Mouse (Mus musculus) spleen, adult 2 months (tissue): ENCODE data around the gene Fgfr2. TPM values are rescaled to one million over a fixed set of nuclear protein-coding genes. Genes with fewer than 3 reads are reported as not detected.
"Not testable (repeated sequence)": the region's sequence is repeated elsewhere in the genome, so short reads cannot be mapped to it uniquely, and the experiment has no call there.

Experiments used
- DNase-seq, 2 experiments: peaks; one replicate each; pipeline versions ENCODE4 v3.0.0 to v3.0.0-alpha.2; 2012 to 2021; ENCODE audit warnings: low spot score in 2 of 2, low read depth in 1 of 2
- H3K27ac ChIP-seq: fragments of 200-500 bp; 2 replicates; pipeline ENCODE4 v1.5.1; 2012; ENCODE audit warnings: low read length, inconsistent platforms; ENCODE audit not compliant: insufficient read depth
- H3K27me3 ChIP-seq: fragments of 200-500 bp; 2 replicates; pipeline ENCODE4 v1.6.1; 2012; ENCODE audit warnings: mild to moderate bottlenecking, moderate library complexity, low read length, inconsistent platforms; ENCODE audit not compliant: control insufficient read depth, insufficient read depth
- H3K36me3 ChIP-seq: fragments of 200-500 bp; 2 replicates; pipeline ENCODE4 v1.6.1; 2012; ENCODE audit warnings: mild to moderate bottlenecking, low read length, inconsistent platforms; ENCODE audit not compliant: control insufficient read depth, insufficient read depth
- H3K4me1 ChIP-seq: fragments of 200-500 bp; 2 replicates; pipeline ENCODE4 v1.6.1; 2011; ENCODE audit warnings: inconsistent platforms; ENCODE audit not compliant: control insufficient read depth, insufficient read depth, insufficient read length
- H3K4me3 ChIP-seq: fragments of 200-500 bp; 2 replicates; pipeline ENCODE4 v1.5.1; 2011; ENCODE audit warnings: mild to moderate bottlenecking, inconsistent platforms; ENCODE audit not compliant: insufficient read depth, insufficient read length; ENCODE audit errors: extremely low read depth
- CTCF ChIP-seq: fragments of 200-500 bp; IDR thresholded peaks from 2 replicates; pipeline ENCODE4 v1.5.1; 2011; ENCODE audit warnings: mild to moderate bottlenecking, inconsistent platforms; ENCODE audit not compliant: insufficient read depth, insufficient read length, insufficient replicate concordance; ENCODE audit errors: extremely low read depth
- POLR2A ChIP-seq: fragments of 200-500 bp; IDR thresholded peaks from 2 replicates; pipeline ENCODE4 v1.6.1; 2011; ENCODE audit warnings: low read depth, low read length, inconsistent platforms
- WGBS: fragments of 180-500 bp; shearing (Covaris S2); methylation state at CpG from one replicate; pipeline ENCODE4 v1.1.7; 2018; 5-methylcytosine and 5-hydroxymethylcytosine counted together
- polyA plus RNA-seq: library from polyadenylated mRNA; depleted of rRNA; stranded (reverse); fragments of >200 nt; gene quantifications from 2 replicates; pipeline ENCODE4 v1.2.3, GENCODE M21; 2012

Fgfr2 gene
- polyA plus RNA-seq, 1 experiment: 1.6 TPM

DNA sequence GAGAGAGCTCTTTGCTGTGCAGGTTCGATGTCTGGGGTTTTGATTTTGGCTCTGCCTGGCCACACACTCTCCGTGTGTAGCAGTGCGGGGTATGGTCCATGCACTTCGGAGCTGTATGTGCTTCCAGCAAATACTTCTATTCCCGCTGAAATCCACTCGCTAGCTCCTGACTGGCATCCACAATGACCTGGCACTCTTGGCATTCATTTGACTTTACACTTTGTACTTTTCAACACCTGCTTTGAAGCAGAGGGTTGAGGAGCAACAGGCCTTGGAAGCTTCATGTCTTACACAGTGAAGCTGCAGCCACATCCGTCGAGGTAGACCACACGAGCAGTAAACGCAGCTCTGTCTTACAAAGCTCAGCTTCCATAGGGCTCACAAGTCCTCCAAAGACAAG lies 2715.5 kb downstream of the Fgfr2 start:
- WGBS: 93% methylated on average over 10 of the region's 10 CpGs
- DNase-seq: no peak

DNA sequence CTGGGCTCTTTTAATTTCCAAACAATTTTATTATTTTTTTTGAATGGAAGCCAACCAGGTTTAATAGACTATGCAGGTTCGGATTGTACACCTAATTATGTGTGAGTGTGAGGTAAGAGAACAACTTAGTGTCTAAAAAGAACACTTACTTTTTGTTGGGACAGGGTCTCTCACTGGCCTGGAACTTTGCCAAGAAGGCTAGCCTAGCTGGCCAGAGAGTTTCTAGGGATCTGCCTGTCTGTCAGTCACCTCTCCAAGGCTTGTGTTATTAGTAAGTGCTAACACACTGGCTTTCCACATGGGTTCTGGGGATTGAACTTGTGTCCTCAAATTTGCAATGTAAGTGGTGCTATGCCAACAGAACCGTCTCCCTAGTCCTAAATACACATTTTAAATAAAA lies 2719.8 kb downstream of the Fgfr2 start:
- 92% methylated on average over 2 of the region's 2 CpGs for WGBS
- no peak overlapping the region for H3K27ac ChIP-seq
- H3K4me3 ChIP-seq: no peak overlapping the region
- no peaks in the 10 kb centered on the region for H3K4me1 ChIP-seq
- H3K36me3 ChIP-seq: peaks cover 5% of the 10 kb centered on the region
- TF ChIP-seq CTCF (no peak), POLR2A (no peak)
- no peak for DNase-seq
- no peaks in the 10 kb centered on the region for H3K27me3 ChIP-seq

More for the DNA sequence above, 2715.5 kb downstream of the Fgfr2 start:
- Histone ChIP-seq H3K4me3 (no peak overlapping the region), H3K4me1 (no peaks in the 10 kb centered on the region), H3K36me3 (0 out of 2 replicates have a peak, but pooled peaks cover 3% of the 10 kb centered on the region), H3K27ac (no peak overlapping the region), H3K27me3 (no peaks in the 10 kb centered on the region)
- TF ChIP-seq CTCF: no peak
- TF ChIP-seq POLR2A: no peak

DNA sequence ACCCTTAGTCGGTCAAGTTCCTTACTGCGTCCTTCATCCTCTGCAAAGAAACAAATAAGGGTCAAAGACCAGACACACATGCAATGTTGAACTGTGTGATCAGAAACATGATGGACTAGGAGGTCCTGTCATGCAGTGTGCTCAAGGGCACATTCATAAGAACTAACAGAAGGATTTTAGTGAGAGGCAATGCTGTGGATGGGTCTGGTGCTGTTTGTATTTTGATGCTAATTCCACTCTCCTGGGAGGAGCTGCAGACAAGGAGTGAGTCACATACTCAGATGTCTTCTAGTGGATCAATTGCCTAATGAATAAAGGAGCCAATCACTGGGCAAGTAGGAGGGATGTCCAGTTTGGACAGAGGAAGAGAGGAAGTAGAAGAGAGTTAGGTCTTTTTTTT lies 2728.5 kb downstream of the Fgfr2 start:
- Histone ChIP-seq H3K27ac (no peak overlapping the region), H3K4me1 (no peaks in the 10 kb centered on the region), H3K27me3 (no peaks in the 10 kb centered on the region), H3K36me3 (peaks cover 10% of the 10 kb centered on the region), H3K4me3 (no peak overlapping the region)
- TF ChIP-seq POLR2A: no peak
- no peak for TF ChIP-seq CTCF
- DNase-seq: no peak
- 88% methylated on average over 2 of the region's 2 CpGs for WGBS

DNA sequence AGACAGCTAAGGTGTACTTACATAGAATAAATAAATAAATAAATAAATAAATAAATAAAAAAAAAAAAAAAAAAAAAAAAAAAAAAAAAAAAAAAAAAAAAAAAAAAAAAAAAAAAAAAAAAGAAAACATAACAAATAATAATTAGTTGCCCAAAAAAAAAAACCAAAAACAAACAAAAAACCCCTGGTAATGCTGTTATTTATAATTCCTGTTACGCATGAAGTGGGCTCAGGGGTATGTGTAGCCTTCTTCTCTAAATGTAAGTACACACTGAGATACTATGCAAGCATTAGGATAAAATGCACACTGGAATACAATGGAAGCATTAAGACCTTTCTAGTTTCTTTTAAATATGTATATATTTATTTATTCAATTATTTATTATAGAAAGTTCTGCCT lies 2733.1 kb downstream of the Fgfr2 start:
- H3K27ac ChIP-seq, H3K27me3 ChIP-seq, H3K4me3 ChIP-seq, H3K4me1 ChIP-seq, DNase-seq: not testable (repeated sequence)
- peaks cover 13% of the 10 kb centered on the region for H3K36me3 ChIP-seq
- WGBS: 98% methylated on average over 1 of the region's 1 CpGs

DNA sequence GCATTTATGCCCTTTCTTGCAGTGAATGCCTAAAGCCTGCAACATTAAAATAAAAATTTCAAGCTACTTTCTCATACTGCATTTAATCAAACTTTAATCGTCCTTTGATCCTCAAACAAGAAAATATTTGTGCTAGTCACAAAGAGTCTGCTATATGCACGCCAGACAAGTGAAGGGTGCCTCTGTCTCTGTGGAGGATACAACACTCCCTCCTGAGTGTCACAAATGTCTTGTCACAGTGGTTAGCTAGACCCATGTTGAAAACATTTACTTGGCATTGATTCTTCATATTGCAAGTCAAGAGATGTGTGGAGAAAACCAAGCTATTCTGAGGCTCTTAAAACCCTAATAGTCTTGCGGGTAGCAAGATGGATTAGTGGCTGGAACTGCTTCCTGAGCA lies 2736.8 kb downstream of the Fgfr2 start:
- DNase-seq: no peak
- Histone ChIP-seq H3K4me1 (no peaks in the 10 kb centered on the region), H3K27me3 (no peaks in the 10 kb centered on the region), H3K36me3 (peaks cover 3% of the 10 kb centered on the region; the same call in 1 of the 2 replicates), H3K4me3 (no peak overlapping the region), H3K27ac (no peak overlapping the region)
- no peak for TF ChIP-seq POLR2A
- TF ChIP-seq CTCF: no peak
- 90% methylated on average over 3 of the region's 3 CpGs for whole genome bisulfite sequencing

DNA sequence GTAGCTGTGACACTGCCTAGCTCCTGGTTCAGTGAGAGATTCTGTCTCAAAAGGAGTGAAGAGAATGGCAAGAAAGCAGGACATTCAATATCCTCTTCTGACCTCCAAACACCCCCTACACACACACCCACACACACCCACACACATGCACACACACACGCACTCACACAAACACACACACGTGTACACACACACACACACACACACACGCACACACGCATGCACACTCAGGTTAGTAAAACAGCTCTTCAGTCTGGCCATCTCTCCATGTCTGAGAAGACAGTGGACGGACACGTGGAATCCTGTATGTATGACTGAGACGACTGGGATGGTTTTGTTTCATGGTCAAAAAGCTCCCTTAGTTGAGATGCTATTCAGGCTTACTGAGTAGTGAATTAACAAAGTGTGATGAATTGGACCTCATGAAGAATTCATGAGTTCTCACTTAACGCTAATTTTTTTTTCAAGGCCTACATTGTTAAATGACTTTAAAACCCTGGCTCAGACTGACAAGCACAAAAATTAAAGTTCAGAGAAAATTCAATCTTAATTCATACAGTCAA lies 2737.3 kb downstream of the Fgfr2 start:
- no peak for DNase-seq
- no peaks in the 10 kb centered on the region for H3K27me3 ChIP-seq
- no peaks in the 10 kb centered on the region for H3K4me1 ChIP-seq
- no peak overlapping the region for H3K27ac ChIP-seq
- H3K36me3 ChIP-seq: peaks cover 3% of the 10 kb centered on the region; the same call in 1 of the 2 replicates
- H3K4me3 ChIP-seq: no peak overlapping the region
- WGBS: 94% methylated on average over 8 of the region's 8 CpGs
- TF ChIP-seq CTCF (no peak), POLR2A (no peak)

DNA sequence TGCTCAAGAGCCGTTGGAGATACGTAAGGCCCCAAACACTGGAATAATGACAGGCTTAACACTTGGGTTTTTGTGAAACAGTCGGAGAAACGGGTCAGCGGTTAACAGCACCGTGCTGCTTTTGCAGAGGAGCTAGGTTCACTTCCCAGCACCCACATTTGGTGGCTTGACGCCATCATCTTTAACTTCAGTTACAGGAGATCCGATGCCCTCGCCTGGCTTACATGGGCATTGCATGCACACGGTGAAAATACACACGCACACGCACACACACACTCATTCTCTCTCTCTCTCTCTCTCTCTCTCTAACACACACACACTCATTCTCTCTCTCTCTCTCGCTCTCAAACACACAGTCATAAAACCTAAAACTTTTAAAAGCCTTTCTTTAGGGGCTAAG lies 2741.0 kb downstream of the Fgfr2 start:
- DNase-seq: no peak
- H3K27me3 ChIP-seq: no peaks in the 10 kb centered on the region
- no peak overlapping the region for H3K27ac ChIP-seq
- H3K4me3 ChIP-seq: no peak overlapping the region
- TF ChIP-seq POLR2A (no peak), CTCF (no peak)
- no peaks in the 10 kb centered on the region for H3K4me1 ChIP-seq
- WGBS: 96% methylated on average over 13 of the region's 13 CpGs
- H3K36me3 ChIP-seq: peaks cover 1% of the 10 kb centered on the region; the same call in 1 of the 2 replicates
